Mouse (Mus musculus) neutrophil, adult 65 days (primary cell): ENCODE measurements around the gene Tmem202. TPM values are rescaled to one million over a fixed set of nuclear protein-coding genes. Genes with fewer than 3 reads are reported as not detected.

Experiments used
- total RNA-seq: library from RNA; stranded (reverse); gene quantifications from 2 replicates; pipeline ENCODE4 v1.2.4, GENCODE M21; 2023

The Tmem202 gene
- total RNA-seq = 7.8 and 8.3 TPM in 2 replicates

DNA sequence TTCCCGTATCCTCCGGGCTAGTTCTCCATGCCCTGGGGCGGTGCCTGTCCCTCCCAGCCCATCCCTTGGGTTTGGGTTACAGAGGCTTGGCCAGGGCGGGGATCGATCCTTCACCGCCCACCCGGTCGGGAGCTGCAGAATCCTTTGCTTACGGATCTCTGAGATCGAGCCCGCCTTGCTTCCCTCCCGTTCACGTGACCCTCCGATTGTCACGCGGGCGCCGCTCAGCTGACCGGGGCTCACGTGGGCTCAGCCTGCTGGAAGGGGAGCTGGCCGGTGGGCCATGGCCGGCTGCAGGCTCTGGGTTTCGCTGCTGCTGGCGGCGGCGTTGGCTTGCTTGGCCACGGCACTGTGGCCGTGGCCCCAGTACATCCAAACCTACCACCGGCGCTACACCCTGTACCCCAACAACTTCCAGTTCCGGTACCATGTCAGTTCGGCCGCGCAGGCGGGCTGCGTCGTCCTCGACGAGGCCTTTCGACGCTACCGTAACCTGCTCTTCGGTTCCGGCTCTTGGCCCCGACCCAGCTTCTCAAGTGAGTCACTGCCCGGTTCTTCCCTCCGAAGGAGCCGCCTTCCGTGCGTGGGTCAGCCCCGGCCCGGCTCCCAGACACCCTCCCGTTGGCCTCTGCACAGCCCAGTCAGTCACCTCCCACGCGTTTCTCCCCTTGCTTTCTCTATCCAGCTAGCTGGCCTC, at the start of gene Tmem202, which contains the start of gene Hexa:
Tmem202 (minus strand) TSS at position 407 of the 697 bp plus-strand sequence.
Hexa (plus strand) TSS at position 100 of the 697 bp plus-strand sequence.

DNA sequence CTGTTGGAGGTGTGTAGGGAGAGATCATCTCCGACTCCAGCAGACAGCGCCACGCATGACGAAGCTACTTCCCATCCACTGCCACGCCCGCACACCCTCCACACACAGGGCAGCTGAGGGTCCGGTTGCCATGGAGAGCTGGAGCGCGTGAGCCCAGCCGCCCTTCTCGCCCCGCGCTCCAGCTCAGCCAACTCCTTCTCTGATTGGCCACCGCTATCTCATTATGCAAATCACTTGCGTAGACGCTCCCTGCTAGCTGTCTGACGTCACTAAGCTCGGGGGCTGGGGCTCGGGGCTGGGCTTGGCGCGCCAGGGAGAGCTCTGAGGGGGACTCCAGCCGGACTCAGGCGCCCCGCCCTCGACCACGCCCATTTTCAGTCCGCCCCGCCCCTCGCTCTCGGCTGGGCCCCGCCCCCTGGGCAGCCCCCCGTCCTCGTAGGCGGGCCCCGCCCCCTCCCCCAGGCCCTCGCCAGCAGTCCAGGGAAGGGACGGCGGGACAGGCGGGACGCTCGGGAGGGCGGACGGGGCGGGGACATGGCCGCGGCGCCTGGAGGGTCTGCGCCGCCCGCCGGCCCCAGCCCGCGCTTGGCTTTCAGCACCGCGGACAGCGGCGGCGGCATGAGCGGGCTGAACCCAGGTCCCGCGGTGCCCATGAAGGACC, 38.3 kb upstream of the Tmem202 start, which contains the start of gene Celf6:
Celf6 (plus strand) TSS at position 74 of the 661 bp plus-strand sequence.

DNA sequence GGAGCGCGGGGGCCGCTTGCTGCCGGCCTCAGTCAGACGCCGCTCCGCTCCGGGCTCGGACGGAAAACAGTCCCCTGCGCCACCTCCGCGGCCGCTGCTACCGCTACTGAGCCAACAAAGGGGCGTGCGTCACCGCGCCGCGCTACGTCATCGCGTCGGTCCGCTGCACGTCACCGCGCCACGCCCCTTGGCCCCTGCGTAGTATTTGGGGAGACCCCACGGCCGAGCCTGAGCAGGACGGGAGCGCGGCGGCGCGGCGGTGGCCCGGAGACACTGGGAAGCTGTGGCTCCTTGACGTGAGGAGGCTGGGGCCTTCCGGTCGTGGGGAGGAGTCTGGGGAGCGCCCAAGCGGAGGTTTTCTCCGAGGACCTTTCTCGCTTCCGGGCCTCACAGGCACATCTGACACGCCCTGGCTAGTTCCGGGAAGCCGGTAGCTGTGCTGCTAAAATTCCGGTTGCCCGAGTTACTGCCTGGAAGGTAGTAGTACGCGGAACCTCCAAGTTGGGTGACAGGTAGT, 53.0 kb downstream of the Tmem202 start, which contains the start of gene Arih1:
Arih1 (minus strand) TSS at position 70 of the 517 bp plus-strand sequence.

Other genes with a start within 250 kb of the Tmem202 start
- gene Adpgk, start 248.3 kb downstream of the Tmem202 start, total RNA-seq = 780 and 930 TPM in 2 replicates
- gene Bbs4, start 186.3 kb downstream of the Tmem202 start, total RNA-seq = 5.0 and 5.3 TPM in 2 replicates
- gene Arih1, start 53.2 kb downstream of the Tmem202 start, total RNA-seq = 159 and 224 TPM in 2 replicates
- gene Hexa, start 307 bp downstream of the Tmem202 start, total RNA-seq = 135 and 138 TPM in 2 replicates
- not detected in 2 replicates for gene Celf6, start 38.1 kb upstream of the Tmem202 start, total RNA-seq
- gene Parp6, start 77.4 kb upstream of the Tmem202 start, total RNA-seq = 23.7 and 39.7 TPM in 2 replicates
- 1,178 and 1,239 TPM in 2 replicates for gene Pkm, start 116.5 kb upstream of the Tmem202 start, total RNA-seq
- gene Gramd2, start 140.3 kb upstream of the Tmem202 start, total RNA-seq = 6.6 and 7.1 TPM in 2 replicates
- 1.5 and 1.9 TPM in 2 replicates for gene Senp8, start 210.9 kb upstream of the Tmem202 start, total RNA-seq
- gene Myo9a, start 211.0 kb upstream of the Tmem202 start, total RNA-seq = 15.8 and 22.3 TPM in 2 replicates